Mouse (Mus musculus): ENCODE measurements at regions not wholly inside any gene's neighbourhood (a gene's known extent, or its start where the extent isn't known, plus 50 kb on each side); places are given as distances from the start of the nearest gene placed in this dataset.

GRCm38 (mm10) chr1:35717166-35717565, 351.0 kb upstream of the Hs6st1 start:
- H3K4me2 ChIP-seq (ENCODE audit: low read depth) = no peak overlapping the region
- no peaks in the 10 kb centered on the region for H3K27me3 ChIP-seq (ENCODE audit: control insufficient read depth, insufficient read depth, insufficient read length)
- H3K36me3 ChIP-seq (ENCODE audit: control insufficient read depth, insufficient read depth) = no peaks in the 10 kb centered on the region
- H3K79me2 ChIP-seq (ENCODE audit: control insufficient read depth, insufficient read depth) = no peaks in the 10 kb centered on the region
- no peak overlapping the region for H3ac ChIP-seq (ENCODE audit: control insufficient read depth, insufficient read length)
- TF ChIP-seq TCF12 (IDR thresholded peaks at IDR 0.05; ENCODE audit: insufficient read depth, poor library complexity, severe bottlenecking) (no peak), POLR2AphosphoS2 (IDR thresholded peaks at IDR 0.05; ENCODE audit: insufficient read length, low read depth) (no peak), MYOD1 (IDR thresholded peaks at IDR 0.05; ENCODE audit: control insufficient read depth in 1 of 3, insufficient read length in 2 of 3, low read depth in 2 of 3) (no peak), MYOG (IDR thresholded peaks at IDR 0.05; ENCODE audit: control insufficient read depth in 1 of 3, insufficient read depth in 1 of 3, insufficient read length in 2 of 3, low read depth in 2 of 3) (no peak), USF1 (IDR thresholded peaks at IDR 0.05; ENCODE audit: low read depth) (no peak)
- H3K4me3 ChIP-seq = no peak overlapping the region

GRCm38 (mm10) chr1:35717659-35718058, 350.5 kb upstream of the Hs6st1 start:
- Histone ChIP-seq H3ac (ENCODE audit: control insufficient read depth, insufficient read length) (no peak overlapping the region), H3K36me3 (ENCODE audit: control insufficient read depth, insufficient read depth) (no peaks in the 10 kb centered on the region), H3K4me3 (no peak overlapping the region), H3K27me3 (ENCODE audit: control insufficient read depth, insufficient read depth, insufficient read length) (no peaks in the 10 kb centered on the region), H3K4me2 (ENCODE audit: low read depth) (no peak overlapping the region), H3K79me2 (ENCODE audit: control insufficient read depth, insufficient read depth) (no peaks in the 10 kb centered on the region)
- TF ChIP-seq CEBPB (IDR thresholded peaks at IDR 0.05; ENCODE audit: insufficient read depth, poor library complexity, severe bottlenecking) (no peak), POLR2A (IDR thresholded peaks at IDR 0.05; ENCODE audit: insufficient read length, low read depth) (no peak), MYOD1 (IDR thresholded peaks at IDR 0.05; ENCODE audit: control insufficient read depth in 1 of 3, insufficient read length in 2 of 3, low read depth in 2 of 3) (no peak), REST (IDR thresholded peaks at IDR 0.05; ENCODE audit: insufficient read depth, insufficient read length) (no peak), MAX (IDR thresholded peaks at IDR 0.05; ENCODE audit: low read depth) (no peak), E2F4 (IDR thresholded peaks at IDR 0.05; ENCODE audit: insufficient read depth) (no peak), POLR2AphosphoS2 (IDR thresholded peaks at IDR 0.05; ENCODE audit: insufficient read length, low read depth) (no peak), USF1 (IDR thresholded peaks at IDR 0.05; ENCODE audit: low read depth) (no peak), TCF12 (IDR thresholded peaks at IDR 0.05; ENCODE audit: insufficient read depth, poor library complexity, severe bottlenecking) (no peak), MYOG (IDR thresholded peaks at IDR 0.05; ENCODE audit: control insufficient read depth in 1 of 3, insufficient read depth in 1 of 3, insufficient read length in 2 of 3, low read depth in 2 of 3) (no peak), TCF3 (IDR thresholded peaks at IDR 0.05; ENCODE audit: insufficient read length, low read depth) (no peak)

GRCm38 (mm10) chr1:35720063-35720462, 348.1 kb upstream of the Hs6st1 start:
- Histone ChIP-seq H3K36me3 (ENCODE audit: control insufficient read depth, insufficient read depth) (no peaks in the 10 kb centered on the region), H3ac (ENCODE audit: control insufficient read depth, insufficient read length) (no peak overlapping the region), H3K27me3 (ENCODE audit: control insufficient read depth, insufficient read depth, insufficient read length) (no peaks in the 10 kb centered on the region), H3K79me2 (ENCODE audit: control insufficient read depth, insufficient read depth) (no peaks in the 10 kb centered on the region), H3K4me2 (ENCODE audit: low read depth) (no peak overlapping the region), H3K4me3 (no peak overlapping the region)
- TF ChIP-seq TCF12 (IDR thresholded peaks at IDR 0.05; ENCODE audit: insufficient read depth, poor library complexity, severe bottlenecking) (no peak), TCF3 (IDR thresholded peaks at IDR 0.05; ENCODE audit: insufficient read length, low read depth) (no peak), REST (IDR thresholded peaks at IDR 0.05; ENCODE audit: insufficient read depth, insufficient read length) (no peak), MYOG (IDR thresholded peaks at IDR 0.05; ENCODE audit: control insufficient read depth in 1 of 3, insufficient read depth in 1 of 3, insufficient read length in 2 of 3, low read depth in 2 of 3) (no peak), POLR2AphosphoS2 (IDR thresholded peaks at IDR 0.05; ENCODE audit: insufficient read length, low read depth) (no peak), E2F4 (IDR thresholded peaks at IDR 0.05; ENCODE audit: insufficient read depth) (no peak), SRF (IDR thresholded peaks at IDR 0.05; ENCODE audit: control insufficient read depth, insufficient read length, low read depth) (no peak), MAX (IDR thresholded peaks at IDR 0.05; ENCODE audit: low read depth) (no peak), USF1 (IDR thresholded peaks at IDR 0.05; ENCODE audit: low read depth) (no peak), MYOD1 (IDR thresholded peaks at IDR 0.05; ENCODE audit: control insufficient read depth in 1 of 3, insufficient read length in 2 of 3, low read depth in 2 of 3) (no peak), CEBPB (IDR thresholded peaks at IDR 0.05; ENCODE audit: insufficient read depth, poor library complexity, severe bottlenecking) (no peak), POLR2A (IDR thresholded peaks at IDR 0.05; ENCODE audit: insufficient read length, low read depth) (no peak)

GRCm38 (mm10) chr1:35724366-35724900, 343.8 kb upstream of the Hs6st1 start:
- H3ac ChIP-seq (ENCODE audit: control insufficient read depth, insufficient read length) = no peak overlapping the region
- TF ChIP-seq MYOD1 (IDR thresholded peaks at IDR 0.05; ENCODE audit: control insufficient read depth in 1 of 3, insufficient read length in 2 of 3, low read depth in 2 of 3) = no peak
- TF ChIP-seq POLR2AphosphoS2 (IDR thresholded peaks at IDR 0.05; ENCODE audit: insufficient read length, low read depth) = no peak
- no peak for TF ChIP-seq USF1 (IDR thresholded peaks at IDR 0.05; ENCODE audit: low read depth)
- H3K36me3 ChIP-seq (ENCODE audit: control insufficient read depth, insufficient read depth) = no peaks in the 10 kb centered on the region
- no peak overlapping the region for H3K4me3 ChIP-seq
- H3K4me2 ChIP-seq (ENCODE audit: low read depth) = no peak overlapping the region
- no peaks in the 10 kb centered on the region for H3K79me2 ChIP-seq (ENCODE audit: control insufficient read depth, insufficient read depth)
- no peaks in the 10 kb centered on the region for H3K27me3 ChIP-seq (ENCODE audit: control insufficient read depth, insufficient read depth, insufficient read length)

- no peak overlapping the region for H3K4me3 ChIP-seq
- H3K4me2 ChIP-seq (ENCODE audit: low read depth) = no peak overlapping the region
- no peaks in the 10 kb centered on the region for H3K79me2 ChIP-seq (ENCODE audit: control insufficient read depth, insufficient read depth)
- H3ac ChIP-seq (ENCODE audit: control insufficient read depth, insufficient read length) = no peak overlapping the region
- TF ChIP-seq TCF3 (IDR thresholded peaks at IDR 0.05; ENCODE audit: insufficient read length, low read depth) = no peak
- no peak for TF ChIP-seq TCF12 (IDR thresholded peaks at IDR 0.05; ENCODE audit: insufficient read depth, poor library complexity, severe bottlenecking)
- TF ChIP-seq MYOD1 (IDR thresholded peaks at IDR 0.05; ENCODE audit: control insufficient read depth in 1 of 3, insufficient read length in 2 of 3, low read depth in 2 of 3) = no peak
- no peak for TF ChIP-seq MAX (IDR thresholded peaks at IDR 0.05; ENCODE audit: low read depth)
- TF ChIP-seq USF1 (IDR thresholded peaks at IDR 0.05; ENCODE audit: low read depth) = no peak
- no peak for TF ChIP-seq MYOG (IDR thresholded peaks at IDR 0.05; ENCODE audit: control insufficient read depth in 1 of 3, insufficient read depth in 1 of 3, insufficient read length in 2 of 3, low read depth in 2 of 3)
- no peak for TF ChIP-seq E2F4 (IDR thresholded peaks at IDR 0.05; ENCODE audit: insufficient read depth)
- TF ChIP-seq CEBPB (IDR thresholded peaks at IDR 0.05; ENCODE audit: insufficient read depth, poor library complexity, severe bottlenecking) = no peak
- no peak for TF ChIP-seq POLR2A (IDR thresholded peaks at IDR 0.05; ENCODE audit: insufficient read length, low read depth)
- TF ChIP-seq POLR2AphosphoS2 (IDR thresholded peaks at IDR 0.05; ENCODE audit: insufficient read length, low read depth) = no peak
- no peak for TF ChIP-seq SRF (IDR thresholded peaks at IDR 0.05; ENCODE audit: control insufficient read depth, insufficient read length, low read depth)
- no peak for TF ChIP-seq REST (IDR thresholded peaks at IDR 0.05; ENCODE audit: insufficient read depth, insufficient read length)
- no peaks in the 10 kb centered on the region for H3K27me3 ChIP-seq (ENCODE audit: control insufficient read depth, insufficient read depth, insufficient read length)
- H3K36me3 ChIP-seq (ENCODE audit: control insufficient read depth, insufficient read depth) = no peaks in the 10 kb centered on the region
These were observed 341.6 kb upstream of the Hs6st1 start for GRCm38 (mm10) chr1:35726596-35726995.
